Mouse (Mus musculus) left cerebral cortex, adult 8-10 months (tissue): ENCODE data around the gene Slco3a1. TPM values are rescaled to one million over a fixed set of nuclear protein-coding genes. Genes with fewer than 3 reads are reported as not detected.

ENCODE experiments used
- DNase-seq, 2 experiments: peaks; one replicate each; pipeline ENCODE4 v3.0.0; 2022; ENCODE audit warnings: low spot score in 2 of 2
- total RNA-seq, 4 experiments: library from RNA; stranded (reverse); gene quantifications; 2 replicates each; pipeline ENCODE4 v1.2.4; 2022

The Slco3a1 gene
- total RNA-seq, 4 experiments from 2014 or later: 44.2 to 47.3 (median 44.9) TPM

GRCm38 (mm10) chr7:74529183-74529757 lies 25.3 kb downstream of the Slco3a1 start:
- DNase-seq: no peak

DNA sequence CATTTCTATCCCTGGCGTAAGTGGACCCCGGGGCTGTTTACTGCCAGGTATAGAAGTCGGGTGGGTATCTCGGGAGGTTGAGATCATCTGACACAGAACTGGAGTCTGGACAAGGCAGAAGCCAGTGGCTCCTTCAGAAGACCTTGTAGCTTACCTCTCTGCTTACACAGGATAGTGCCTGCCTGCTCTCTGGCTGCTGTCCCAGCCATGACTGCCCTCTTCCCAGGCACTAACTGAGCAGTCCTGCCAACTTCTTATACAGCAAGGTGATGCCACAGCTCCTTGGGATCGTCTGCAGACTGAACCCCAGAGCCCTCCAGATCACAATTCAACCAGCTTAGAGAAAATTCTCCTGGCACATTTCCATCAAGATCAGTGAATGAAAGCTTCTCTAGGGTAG lies 26.4 kb downstream of the Slco3a1 start:
- DNase-seq: no peak

DNA sequence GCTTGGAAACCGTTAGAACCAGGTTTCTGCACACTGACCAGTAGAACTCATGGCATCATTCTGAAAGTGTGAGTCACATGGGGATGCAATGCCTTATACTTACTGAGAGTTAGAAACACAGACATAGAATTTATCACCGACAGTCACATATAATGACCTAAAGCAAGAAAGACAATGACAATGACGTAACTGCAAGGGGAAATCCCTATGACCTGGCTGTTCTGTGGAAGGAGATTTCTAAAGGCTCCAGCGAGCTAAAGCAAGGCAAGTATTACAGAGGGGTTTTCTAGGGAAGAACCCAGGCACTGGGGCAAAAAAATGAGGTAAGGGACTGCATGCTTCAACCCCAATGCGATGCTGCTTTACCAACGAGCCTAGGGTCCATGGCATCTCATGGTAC lies 26.9 kb downstream of the Slco3a1 start:
- no peak for DNase-seq

- DNase-seq: no peak
Measured at GRCm38 (mm10) chr7:74526030-74526429, 28.6 kb downstream of the Slco3a1 start.

- DNase-seq: no peak
Measured at GRCm38 (mm10) chr7:74525586-74525985, 29.0 kb downstream of the Slco3a1 start.

DNA sequence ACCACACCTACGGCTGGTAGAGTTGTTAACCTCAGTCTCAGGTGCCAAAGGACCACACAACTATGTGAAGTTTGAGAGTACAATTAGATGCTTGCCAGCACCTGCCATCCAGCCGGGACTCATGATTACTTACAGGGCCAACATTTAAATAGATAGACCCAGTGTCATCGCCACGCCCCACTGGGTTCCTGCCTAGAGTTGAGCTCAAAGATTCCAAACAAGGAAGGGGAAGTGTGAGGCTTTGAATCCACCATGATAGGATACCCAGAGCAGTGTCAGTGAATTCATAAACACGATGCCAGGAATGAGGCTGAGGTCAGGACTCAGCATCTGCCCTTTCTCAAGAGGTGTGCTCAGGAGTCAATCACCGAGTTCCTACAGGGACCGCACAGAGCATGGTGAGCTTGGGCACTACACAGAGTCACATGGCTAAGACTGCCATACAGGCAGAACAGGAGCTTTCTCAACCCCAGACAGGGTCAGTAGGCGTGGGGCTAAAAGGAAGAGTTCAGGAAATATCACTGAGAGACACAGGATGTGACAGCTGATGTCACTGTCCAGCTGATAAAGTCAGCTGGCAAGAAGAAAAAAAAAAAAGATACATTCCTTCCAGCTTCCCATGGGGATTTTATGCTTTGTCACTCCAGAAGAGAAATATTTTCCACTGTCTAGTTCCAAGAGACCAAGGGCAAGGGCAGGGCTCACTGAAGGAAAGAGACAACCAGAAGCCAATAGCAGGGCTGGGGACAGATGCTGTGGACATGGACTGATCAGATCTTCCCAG lies 30.2 kb downstream of the Slco3a1 start:
- DNase-seq: no peak

GRCm38 (mm10) chr7:74523086-74523485 lies 31.5 kb downstream of the Slco3a1 start:
- no peak for DNase-seq

DNA sequence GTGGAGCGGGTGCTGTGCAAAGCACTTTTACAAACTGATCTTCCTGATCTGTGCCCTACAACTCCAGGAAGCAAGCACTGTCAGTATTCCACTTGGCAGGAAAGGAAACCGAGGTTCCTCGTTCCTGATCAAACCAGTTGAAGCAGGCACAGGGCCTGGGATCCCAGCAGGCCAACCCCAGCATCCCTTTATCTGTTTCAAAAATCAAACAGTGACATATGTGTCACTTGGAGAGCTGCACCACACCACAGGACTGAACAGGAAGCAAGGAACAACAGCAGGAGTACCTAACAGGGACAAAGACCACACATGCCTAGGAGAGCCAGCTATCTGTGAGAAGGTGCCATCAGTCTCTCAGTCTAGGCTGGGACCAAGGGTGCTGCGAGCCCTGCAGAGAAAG lies 32.3 kb downstream of the Slco3a1 start:
- DNase-seq: no peak

DNA sequence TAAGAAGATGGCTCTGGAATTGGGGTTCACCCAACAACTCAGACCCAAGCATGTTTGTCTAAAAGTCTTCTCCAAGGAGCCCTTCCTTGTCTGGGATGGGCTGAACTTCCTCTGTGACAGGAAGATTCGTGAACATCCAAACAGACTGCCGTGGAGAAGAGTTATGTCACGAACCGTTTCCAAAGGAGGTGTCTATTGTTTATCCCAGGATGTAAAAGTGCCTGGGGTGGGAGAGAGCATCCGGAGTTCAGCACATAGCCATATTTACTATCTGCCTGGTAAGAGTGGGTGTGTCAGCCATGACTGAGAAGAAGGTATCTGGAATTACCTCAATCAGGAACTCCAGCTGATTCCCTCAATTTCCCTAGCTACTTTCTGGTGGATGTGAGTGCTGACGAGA lies 35.2 kb downstream of the Slco3a1 start:
- DNase-seq: no peak

DNA sequence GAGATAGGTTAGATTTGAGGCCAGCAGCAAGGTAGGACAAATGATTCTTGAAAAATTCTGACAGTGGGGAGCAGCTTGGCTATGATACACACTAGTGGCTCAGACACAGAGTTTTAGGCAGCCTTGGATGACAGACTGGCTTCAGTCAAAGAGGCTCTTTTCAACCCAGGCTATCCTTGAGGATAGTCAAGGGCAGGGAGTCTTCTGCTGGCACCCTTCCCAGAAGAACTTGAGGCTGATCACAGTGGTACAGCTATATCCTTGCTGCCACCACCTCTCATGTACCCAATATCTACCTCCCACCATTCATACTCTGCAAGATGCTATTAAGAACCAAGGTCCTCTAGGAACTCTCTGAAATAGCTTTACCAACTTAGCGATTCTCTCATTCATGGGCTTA lies 35.8 kb downstream of the Slco3a1 start:
- no peak for DNase-seq

DNA sequence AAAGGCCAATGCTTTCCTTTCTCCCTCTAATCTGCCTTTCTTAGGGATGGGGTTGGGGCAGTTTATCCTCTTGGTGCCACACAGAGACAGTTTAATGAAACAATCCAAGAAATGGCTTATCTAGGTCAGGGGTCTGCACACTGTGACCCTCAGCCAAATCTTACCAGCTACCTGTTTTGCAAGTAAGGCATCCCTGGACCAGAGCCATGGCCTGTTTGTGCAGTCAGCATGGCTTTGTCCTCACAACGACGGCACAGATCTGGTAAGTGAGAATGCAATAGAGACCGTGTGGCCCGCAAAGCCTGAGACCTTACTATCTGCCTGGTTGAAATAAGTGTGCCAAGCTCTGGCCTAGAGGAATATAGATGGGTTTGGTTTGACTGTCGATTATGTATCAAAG lies 36.3 kb downstream of the Slco3a1 start:
- no peak for DNase-seq

DNA sequence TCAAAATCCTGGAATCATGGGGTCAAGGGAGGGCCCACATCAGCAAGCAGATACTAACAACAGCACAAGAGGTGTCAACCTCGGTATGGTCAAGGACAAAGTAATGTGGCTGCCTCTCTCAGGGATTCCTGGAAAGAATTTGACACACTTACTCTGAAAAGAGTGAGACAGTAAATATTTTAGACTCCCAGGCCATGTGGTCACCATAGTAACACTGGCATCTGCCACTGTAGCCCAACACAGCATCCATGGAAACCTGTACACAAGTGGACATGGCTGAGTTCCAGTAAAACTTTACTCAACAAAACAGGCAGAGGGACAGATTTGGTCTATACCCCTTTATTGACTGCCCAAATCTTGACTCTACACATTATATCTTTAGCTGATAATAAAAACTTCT lies 43.9 kb downstream of the Slco3a1 start:
- DNase-seq: no peak

GRCm38 (mm10) chr7:74508205-74508604 lies 46.4 kb downstream of the Slco3a1 start:
- DNase-seq: no peak

DNA sequence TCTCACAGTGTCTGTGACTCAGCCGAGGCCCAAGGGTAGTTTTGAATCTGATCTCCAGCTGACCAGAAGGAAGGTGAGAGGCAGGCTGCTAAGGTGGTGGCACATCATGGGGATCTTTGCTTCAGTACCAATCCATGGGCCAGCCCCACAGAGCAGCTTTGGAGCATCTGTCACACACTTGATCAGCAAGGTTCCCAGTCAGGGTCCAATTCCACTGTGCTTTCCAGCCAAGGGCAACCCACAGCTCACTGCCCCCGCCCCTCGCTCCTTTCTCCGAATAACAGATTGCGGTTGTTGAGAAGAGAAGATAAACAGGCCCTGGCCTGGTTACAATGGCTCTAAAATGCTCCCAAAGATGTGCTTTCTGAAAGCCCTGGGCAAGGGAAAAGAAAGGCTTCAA lies 47.7 kb downstream of the Slco3a1 start:
- no peak for DNase-seq

DNA sequence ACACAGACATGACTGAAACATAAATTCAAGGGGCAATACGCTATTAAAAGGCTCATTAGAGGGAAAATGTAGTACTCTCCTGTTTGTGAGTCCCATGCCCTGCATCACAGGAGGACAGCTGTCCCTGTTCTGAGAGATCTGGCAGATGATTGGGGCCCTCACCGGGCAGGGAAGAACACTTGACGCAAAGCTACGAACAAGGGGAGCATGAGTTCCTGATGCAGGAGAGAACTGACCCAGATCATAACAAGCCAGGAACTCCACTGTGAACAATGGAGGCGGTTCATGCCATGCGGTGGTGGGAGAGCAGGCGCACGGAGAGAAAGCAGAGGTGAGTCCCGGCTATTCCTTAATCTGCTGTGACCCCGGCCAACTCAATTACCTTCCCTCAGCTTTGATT lies 48.9 kb downstream of the Slco3a1 start:
- no peak for DNase-seq

- no peak for DNase-seq
Measured at GRCm38 (mm10) chr7:74501187-74501586, 53.4 kb downstream of the Slco3a1 start.

GRCm38 (mm10) chr7:74499470-74499869 lies 55.1 kb downstream of the Slco3a1 start:
- no peak for DNase-seq

DNA sequence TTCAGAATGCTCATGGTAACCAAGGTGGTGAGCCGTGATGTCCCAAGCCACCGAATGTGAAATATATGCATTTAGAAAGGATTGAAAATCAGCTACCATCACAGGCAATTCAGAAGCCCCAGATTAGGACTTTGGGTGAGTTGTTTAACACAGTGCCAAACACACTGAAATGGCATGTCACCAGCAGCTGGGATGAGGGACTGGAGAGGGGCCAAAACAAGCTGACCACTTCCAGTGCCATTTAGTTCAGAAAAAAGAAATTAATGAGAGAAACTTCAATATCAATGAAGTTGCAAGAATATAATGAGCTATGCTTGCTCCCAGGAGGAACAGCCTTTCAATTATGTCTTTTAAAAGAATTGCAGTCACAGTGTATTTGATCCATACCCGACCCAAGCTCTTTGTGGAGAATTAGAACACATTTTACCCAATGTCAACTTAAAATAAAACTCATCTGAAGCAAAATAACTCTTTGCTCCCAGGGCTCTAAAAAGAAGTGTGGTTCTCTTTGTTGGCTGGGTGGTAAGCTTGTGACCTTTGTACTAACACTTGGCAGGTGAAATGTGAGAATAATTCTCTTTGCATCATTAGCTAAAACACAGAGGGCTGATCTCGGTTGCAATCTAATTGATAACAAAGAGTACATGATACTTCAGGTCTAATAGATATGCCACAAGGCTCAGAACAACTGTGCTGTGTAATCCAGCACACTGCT lies 56.2 kb downstream of the Slco3a1 start:
- no peak for DNase-seq

DNA sequence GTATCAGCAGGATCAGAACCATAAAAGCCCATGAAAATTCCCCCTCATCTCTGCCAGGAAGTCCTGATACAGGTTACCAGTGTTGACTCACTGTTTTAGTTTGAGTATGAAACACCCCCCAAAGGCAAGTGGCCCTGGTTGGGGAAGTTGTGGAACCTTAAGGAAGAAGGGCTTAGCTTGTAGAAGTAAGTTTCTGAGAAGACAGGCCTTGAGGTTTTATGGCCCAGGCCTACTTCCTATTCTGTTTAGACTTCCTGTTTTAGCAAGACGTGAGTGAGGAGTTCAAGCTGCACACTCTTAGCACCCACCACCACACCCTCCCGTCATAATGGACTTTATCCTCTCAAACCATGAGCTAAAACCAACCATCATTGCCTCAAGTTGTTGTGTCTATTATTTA lies 57.4 kb downstream of the Slco3a1 start:
- no peak for DNase-seq

DNA sequence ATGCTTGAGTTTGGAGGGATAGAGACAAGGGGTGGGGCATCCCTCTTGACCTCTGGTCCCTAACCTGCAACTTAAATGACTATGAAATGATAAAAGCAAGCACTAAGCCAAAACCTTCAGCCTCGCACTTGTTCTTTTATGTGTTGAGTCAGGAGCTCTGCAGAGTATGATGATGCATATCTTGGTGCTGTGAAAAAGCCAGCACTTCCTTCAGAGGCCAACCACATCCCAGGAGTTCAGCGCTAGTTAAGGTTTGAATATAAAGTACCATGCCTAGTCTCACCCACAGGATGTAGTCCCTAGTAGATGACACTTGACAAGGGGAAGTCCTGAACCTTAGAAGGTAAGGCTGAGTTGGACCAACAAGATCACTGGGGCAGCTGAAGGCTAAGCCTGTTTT lies 59.1 kb downstream of the Slco3a1 start:
- no peak for DNase-seq

DNA sequence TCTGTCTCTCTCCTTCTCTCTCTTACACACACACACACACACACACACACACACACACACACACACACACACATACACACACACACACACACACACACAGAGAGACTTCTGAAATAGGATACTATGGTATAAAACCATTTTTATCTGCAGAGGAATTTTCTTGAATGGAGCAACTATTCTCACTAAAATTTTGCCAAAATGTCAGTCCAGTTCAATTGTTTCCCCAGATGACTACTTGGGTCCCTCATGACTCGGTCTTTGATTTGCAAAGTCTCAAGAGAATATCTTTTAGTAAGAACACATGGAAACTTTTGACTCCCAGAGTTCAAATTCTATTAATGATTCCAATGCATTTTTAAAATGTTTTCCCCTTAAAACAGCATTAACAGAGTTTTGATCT lies 60.8 kb downstream of the Slco3a1 start:
- DNase-seq: no peak

DNA sequence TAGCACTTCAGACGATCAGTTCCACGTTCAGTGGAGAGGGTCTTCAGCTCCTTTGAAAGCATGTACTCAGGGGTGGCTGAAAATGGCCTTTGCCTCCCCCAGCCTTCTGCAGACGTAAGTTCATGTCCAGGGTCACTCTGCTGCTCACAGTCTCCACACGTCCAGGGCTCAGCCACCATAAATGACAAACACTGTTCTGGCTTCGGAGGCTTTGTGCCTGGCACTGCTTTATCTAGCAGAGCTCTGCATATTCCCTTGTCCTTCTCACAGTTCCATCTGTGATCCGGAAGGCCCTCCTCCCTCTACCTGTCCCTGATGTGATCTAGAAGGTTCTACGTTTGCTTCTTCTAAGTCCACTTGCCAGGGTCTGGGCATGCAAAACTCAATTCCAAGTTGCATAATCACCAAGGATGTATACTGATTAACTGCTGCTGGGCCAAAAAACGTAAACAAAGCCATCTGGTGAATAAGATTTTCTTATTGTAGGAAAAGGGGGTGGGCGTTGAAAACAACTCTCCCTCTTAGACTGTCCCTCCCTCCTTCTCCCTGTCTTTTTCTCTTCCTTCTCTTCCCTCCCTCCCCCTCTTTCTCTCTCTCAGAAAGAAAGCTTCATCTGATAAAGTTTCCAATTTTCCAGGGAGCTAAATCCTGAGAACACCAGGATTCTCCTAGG lies 62.8 kb downstream of the Slco3a1 start:
- DNase-seq: no peak
